8 mouse cellular contexts compared by ENCODE assay signal in the genomic region with DNA sequence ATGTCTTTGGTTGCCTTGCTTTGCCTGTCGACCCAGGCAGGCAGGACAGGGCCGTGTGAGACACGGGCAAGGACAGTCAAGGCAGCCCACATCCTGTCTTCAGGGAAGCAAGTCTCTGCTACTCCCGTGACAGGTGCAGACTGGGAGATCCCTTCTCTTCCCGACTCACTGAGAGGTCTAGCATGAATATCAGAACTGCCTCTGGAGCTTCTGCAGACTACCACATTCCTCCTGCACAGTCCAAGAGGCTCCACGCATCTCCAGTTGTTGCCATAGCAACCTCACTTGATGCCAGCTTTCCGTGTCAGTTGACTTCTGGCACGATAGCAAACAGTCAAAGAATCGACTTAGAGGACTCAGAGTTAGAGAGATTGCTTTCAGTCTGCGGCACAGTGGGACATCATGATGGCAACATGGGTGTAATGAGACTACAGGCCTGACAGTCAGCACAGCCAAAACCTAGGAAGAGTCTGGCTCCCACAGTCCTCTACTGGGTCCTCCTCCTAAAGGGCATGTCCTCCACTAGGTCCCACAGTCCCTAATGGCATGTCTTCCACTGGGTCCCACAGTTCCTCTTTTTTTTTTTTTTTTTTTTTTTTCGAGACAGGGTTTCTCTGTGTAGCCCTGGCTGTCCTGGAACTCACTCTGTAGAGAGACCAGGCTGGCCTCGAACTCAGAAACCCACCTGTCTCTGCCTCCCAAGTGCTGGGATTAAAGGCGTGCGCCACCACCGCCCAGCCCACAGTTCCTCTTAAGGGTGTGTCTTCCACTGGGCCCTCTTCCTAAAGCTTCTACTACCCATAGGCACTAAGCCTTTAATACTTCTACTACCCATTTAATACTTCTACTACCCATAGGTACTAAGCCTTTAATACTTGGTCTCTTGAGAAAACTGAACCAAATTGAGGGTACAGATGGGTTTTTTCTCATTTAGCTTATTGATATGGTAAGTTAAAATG. TPM values are rescaled to one million over a fixed set of nuclear protein-coding genes. Genes with fewer than 3 reads are reported as not detected.
DNase-seq lines count a peak whose midpoint lies in the region; ATAC-seq and TF ChIP-seq lines count a peak whose summit lies in the region.

No protein-coding gene starts in this region.

- no peak overlapping the region for H3K27ac ChIP-seq in lung, embryonic 14.5 days (ENCODE audit: low read depth)
- H3K27ac ChIP-seq in heart, postnatal 0 days (ENCODE audit: low read depth), result no peak overlapping the region

- peak; percentile 65 for DNase-seq in lung, embryonic 14.5 days
- no peak for DNase-seq in lung, adult 2 months
- peak; percentile 42 for DNase-seq in cerebellum, adult 8-10 months
- peak; percentile 48 for DNase-seq in heart, postnatal 0 days (ENCODE audit: low spot score)
- DNase-seq in layer of hippocampus, adult 9-11 months, result peak; percentile 79
- peak; percentile 36 to 56 for DNase-seq in lung, postnatal 4 days
- peak; percentile 74 for DNase-seq in telencephalon, adult 2 months (ENCODE audit: low read depth, low spot score)
- DNase-seq in ovary, adult 18-20 months (ENCODE audit: low spot score), result no peak

- no peaks in the 10 kb centered on the region for H3K4me1 ChIP-seq in lung, embryonic 14.5 days (ENCODE audit: insufficient read depth)
- peaks cover 4% of the 10 kb centered on the region; the same call in 1 of the 2 replicates for H3K4me1 ChIP-seq in lung, adult 2 months (ENCODE audit: control insufficient read depth, insufficient read depth, low read length)
- 0 out of 2 replicates have a peak, but pooled peaks cover 11% of the 10 kb centered on the region for H3K4me1 ChIP-seq in heart, postnatal 0 days (ENCODE audit: control insufficient read depth, insufficient read depth)

- H3K4me3 ChIP-seq in lung, embryonic 14.5 days (ENCODE audit: low read depth, low read length), result no peak overlapping the region
- no peak overlapping the region for H3K4me3 ChIP-seq in lung, adult 2 months (replicated peaks; ENCODE audit: extremely low read depth, low read depth, low read length)
- H3K4me3 ChIP-seq in heart, postnatal 0 days (ENCODE audit: low read depth, low read length), result no peak overlapping the region

- H3K27me3 ChIP-seq in lung, embryonic 14.5 days (ENCODE audit: insufficient read depth, low read length), result no peaks in the 10 kb centered on the region
- no peaks in the 10 kb centered on the region for H3K27me3 ChIP-seq in heart, postnatal 0 days (ENCODE audit: control insufficient read depth, insufficient read depth, low read length)

- no peak for TF ChIP-seq POLR2A in lung, adult 2 months (IDR thresholded peaks at IDR 0.05; ENCODE audit: borderline replicate concordance, extremely low read depth, low read depth, low read length)

- peak; percentile 71; the same call in 1 of the 2 replicates for ATAC-seq in lung, embryonic 14.5 days (ENCODE audit: insufficient read depth)
- peak; percentile 64; the same call in 1 of the 2 replicates for ATAC-seq in heart, postnatal 0 days (ENCODE audit: insufficient read depth, low read depth)

- H3K9ac ChIP-seq in lung, embryonic 14.5 days, result no peak overlapping the region
- no peak overlapping the region for H3K9ac ChIP-seq in heart, postnatal 0 days (replicated peaks; ENCODE audit: low read depth, low read length)

- no peak for TF ChIP-seq CTCF in lung, embryonic 14.5 days (IDR thresholded peaks at IDR 0.05; ENCODE audit: low read depth)
- no peak for TF ChIP-seq CTCF in lung, adult 2 months (IDR thresholded peaks at IDR 0.05; ENCODE audit: insufficient read depth, low read length)
- no peak for TF ChIP-seq CTCF in heart, postnatal 0 days (IDR thresholded peaks at IDR 0.05; ENCODE audit: low read depth)

- H3K9me3 ChIP-seq in lung, embryonic 14.5 days (ENCODE audit: low read depth, low read length), result no peaks in the 10 kb centered on the region
- H3K9me3 ChIP-seq in heart, postnatal 0 days (replicated peaks; ENCODE audit: control insufficient read depth, low read length), result no peaks in the 10 kb centered on the region

- H3K36me3 ChIP-seq in lung, embryonic 14.5 days (ENCODE audit: insufficient read depth), result peaks cover 14% of the 10 kb centered on the region
- H3K36me3 ChIP-seq in heart, postnatal 0 days (replicated peaks; ENCODE audit: control insufficient read depth, insufficient read depth, low read length), result peaks cover 8% of the 10 kb centered on the region; the same call in 1 of the 2 replicates

- H3K4me2 ChIP-seq in lung, embryonic 14.5 days, result no peak overlapping the region
- no peak overlapping the region for H3K4me2 ChIP-seq in heart, postnatal 0 days (ENCODE audit: low read depth, low read length)

- 62% methylated on average over 15 of the region's 15 CpGs for WGBS in lung, embryonic 14.5 days
- WGBS in lung, adult 2 months, result 50% methylated on average over 15 of the region's 15 CpGs
- 47% methylated on average over 15 of the region's 15 CpGs for WGBS in heart, postnatal 0 days

- no peak for TF ChIP-seq EP300 in heart, postnatal 0 days (IDR thresholded peaks at IDR 0.05; ENCODE audit: low read depth)

RNA-seq across cellular contexts. Expression of a gene that starts 27.5 kb away (rescaled TPM):
- 12.3 and 15.6 TPM in 2 replicates for polyA plus RNA-seq in lung, embryonic 14.5 days (2014; fragmentation: Nextera tagmentation; extraction: Ambion mirVana)
- polyA plus RNA-seq in lung, adult 2 months (2012; rRNA removed), result 51.8 and 54.8 TPM in 2 replicates
- 20.4 and 38.5 TPM in 2 replicates for total RNA-seq in heart, postnatal 0 days (2014; rRNA removed; ENCODE audit: low replicate concordance)
- 4.3 and 5.1 TPM in 2 replicates for polyA plus RNA-seq in heart, postnatal 0 days (2015; fragmentation: Nextera tagmentation; extraction: Ambion mirVana)

RNA-seq across cellular contexts. Expression of a gene that starts 32.5 kb away (rescaled TPM):
- not detected in 2 replicates for polyA plus RNA-seq in lung, embryonic 14.5 days (2014; fragmentation: Nextera tagmentation; extraction: Ambion mirVana)
- polyA plus RNA-seq in lung, adult 2 months (2012; rRNA removed), result 0.24 and 0.31 TPM in 2 replicates
- total RNA-seq in heart, postnatal 0 days (2014; rRNA removed; ENCODE audit: low replicate concordance), result not detected in 2 replicates
- polyA plus RNA-seq in heart, postnatal 0 days (2015; fragmentation: Nextera tagmentation; extraction: Ambion mirVana), result not detected in 2 replicates

RNA-seq across cellular contexts. Expression of a gene that starts 41.3 kb away (rescaled TPM):
- 61.7 and 65.9 TPM in 2 replicates for polyA plus RNA-seq in lung, embryonic 14.5 days (2014; fragmentation: Nextera tagmentation; extraction: Ambion mirVana)
- polyA plus RNA-seq in lung, adult 2 months (2012; rRNA removed), result 83.3 and 131 TPM in 2 replicates
- 26.0 and 51.9 TPM in 2 replicates for total RNA-seq in heart, postnatal 0 days (2014; rRNA removed; ENCODE audit: low replicate concordance)
- 24.5 TPM in 2 replicates for polyA plus RNA-seq in heart, postnatal 0 days (2015; fragmentation: Nextera tagmentation; extraction: Ambion mirVana)

RNA-seq across cellular contexts. Expression of a gene that starts 56.3 kb away (rescaled TPM):
- polyA plus RNA-seq in lung, embryonic 14.5 days (2014; fragmentation: Nextera tagmentation; extraction: Ambion mirVana), result 22.8 and 24.1 TPM in 2 replicates
- polyA plus RNA-seq in lung, adult 2 months (2012; rRNA removed), result 77.4 and 85.3 TPM in 2 replicates
- total RNA-seq in heart, postnatal 0 days (2014; rRNA removed; ENCODE audit: low replicate concordance), result 26.3 and 32.0 TPM in 2 replicates
- polyA plus RNA-seq in heart, postnatal 0 days (2015; fragmentation: Nextera tagmentation; extraction: Ambion mirVana), result 10.9 and 11.8 TPM in 2 replicates

Comparison
In these comparisons a context has a peak if more than half of its experiments do, and no peak if none do; other contexts are left out.
1. DNase-seq: peak in lung, embryonic 14.5 days (single experiment), cerebellum, adult 8-10 months (single experiment), heart, postnatal 0 days (single experiment), layer of hippocampus, adult 9-11 months (single experiment), lung, postnatal 4 days (2 of 2) and telencephalon, adult 2 months (single experiment); none in lung, adult 2 months (single experiment) and ovary, adult 18-20 months (single experiment).